Mouse (Mus musculus) heart, postnatal 4 days (tissue): ENCODE data around the gene Sptbn4. TPM values are rescaled to one million over a fixed set of nuclear protein-coding genes. Genes with fewer than 3 reads are reported as not detected.

Experiments
- DNase-seq: peaks from one replicate; pipeline ENCODE4 v3.0.0; 2021
- total RNA-seq, 2 experiments: library from RNA; stranded (reverse); gene quantifications; 2 replicates each; pipeline ENCODE4 v1.2.3; 2021

The Sptbn4 gene
- total RNA-seq, 2 experiments from 2014 or later, result 0.32 to 0.50 TPM

GRCm38 (mm10) chr7:27381009-27381408 is 66.5 kb downstream of the Sptbn4 start:
- DNase-seq, result no peak

- no peak for DNase-seq
Observed at GRCm38 (mm10) chr7:27379836-27380235, 67.7 kb downstream of the Sptbn4 start.

- DNase-seq, result no peak
Observed at GRCm38 (mm10) chr7:27378431-27378830, 69.1 kb downstream of the Sptbn4 start.

- no peak for DNase-seq
Observed at GRCm38 (mm10) chr7:27375274-27375673, 72.2 kb downstream of the Sptbn4 start.

GRCm38 (mm10) chr7:27371715-27372462 is 75.6 kb downstream of the Sptbn4 start:
- no peak for DNase-seq

GRCm38 (mm10) chr7:27369111-27369510 is 78.4 kb downstream of the Sptbn4 start:
- no peak for DNase-seq

GRCm38 (mm10) chr7:27367976-27368375 is 79.5 kb downstream of the Sptbn4 start:
- DNase-seq, result no peak

- no peak for DNase-seq
Observed at GRCm38 (mm10) chr7:27366082-27366844, 81.2 kb downstream of the Sptbn4 start.

GRCm38 (mm10) chr7:27364379-27364778 is 83.1 kb downstream of the Sptbn4 start:
- no peak for DNase-seq

- peak; percentile 99 for DNase-seq
Observed at GRCm38 (mm10) chr7:27361283-27361946, 86.1 kb downstream of the Sptbn4 start.

- DNase-seq, result no peak
Observed at GRCm38 (mm10) chr7:27360749-27361148, 86.7 kb downstream of the Sptbn4 start.

- no peak for DNase-seq
Observed at GRCm38 (mm10) chr7:27359706-27360358, 87.7 kb downstream of the Sptbn4 start.

GRCm38 (mm10) chr7:27359162-27359561 is 88.3 kb downstream of the Sptbn4 start:
- DNase-seq, result no peak

- no peak for DNase-seq
Observed at GRCm38 (mm10) chr7:27357595-27357978, 89.9 kb downstream of the Sptbn4 start.

- DNase-seq, result no peak
Observed at GRCm38 (mm10) chr7:27356861-27357594, 90.5 kb downstream of the Sptbn4 start, which contains the start of gene Gm20479. Gene Gm20479 (minus strand): TSS chr7:27357419.

GRCm38 (mm10) chr7:27356248-27356647 is 91.2 kb downstream of the Sptbn4 start:
- DNase-seq, result peak; percentile 51

GRCm38 (mm10) chr7:27355745-27356240 is 91.7 kb downstream of the Sptbn4 start, which contains the start of gene Shkbp1:
Gene Shkbp1 (minus strand): TSS chr7:27356019.
- DNase-seq, result peak; percentile 89

- DNase-seq, result no peak
Observed at GRCm38 (mm10) chr7:27355261-27355660, 92.2 kb downstream of the Sptbn4 start.

GRCm38 (mm10) chr7:27354783-27355182 is 92.7 kb downstream of the Sptbn4 start:
- no peak for DNase-seq

GRCm38 (mm10) chr7:27354144-27354543 is 93.3 kb downstream of the Sptbn4 start:
- no peak for DNase-seq

- no peak for DNase-seq
Observed at GRCm38 (mm10) chr7:27345444-27345843, 102.0 kb downstream of the Sptbn4 start.

GRCm38 (mm10) chr7:27342595-27342994 is 104.9 kb downstream of the Sptbn4 start:
- DNase-seq, result no peak
